Mouse (Mus musculus): ENCODE data around the gene Megf11.

Megf11 gene

DNA sequence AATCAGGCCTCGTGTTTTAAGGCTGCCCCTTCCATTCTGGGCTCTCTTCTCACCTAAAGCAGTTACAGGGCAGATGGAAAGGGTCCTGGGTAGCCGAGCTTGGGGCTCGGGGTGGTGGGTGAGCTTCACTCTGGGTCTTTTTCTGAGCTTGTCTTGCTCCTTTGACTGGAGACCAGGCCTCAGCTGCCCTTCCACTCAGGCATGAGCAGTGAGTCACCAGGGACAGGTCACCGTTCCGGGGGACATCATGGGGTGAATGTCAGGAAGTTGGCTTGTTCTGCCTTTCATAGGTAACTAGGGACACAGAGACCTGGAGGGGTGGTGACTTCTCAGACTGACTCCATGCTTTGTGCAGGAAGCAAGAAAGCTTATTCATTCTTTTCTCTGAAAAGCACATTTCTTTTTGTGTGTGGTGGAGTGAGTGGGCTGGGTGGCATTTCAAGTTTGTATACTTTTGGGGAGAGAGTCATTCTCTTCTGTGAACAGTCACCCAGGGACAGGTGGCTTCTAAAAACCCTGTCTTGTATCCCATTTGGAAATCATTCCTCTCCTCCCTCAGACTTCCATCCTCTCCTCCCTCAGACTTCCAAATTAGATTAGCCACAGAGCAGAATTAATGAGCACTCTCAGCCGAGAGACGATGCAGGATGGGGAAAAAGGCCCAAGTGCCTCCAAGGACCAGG lies 10.0 kb downstream of the Megf11 start:
- no peak for DNase-seq

GRCm38 (mm10) chr9:64397108-64397507 lies 11.7 kb downstream of the Megf11 start:
- no peak for DNase-seq

DNA sequence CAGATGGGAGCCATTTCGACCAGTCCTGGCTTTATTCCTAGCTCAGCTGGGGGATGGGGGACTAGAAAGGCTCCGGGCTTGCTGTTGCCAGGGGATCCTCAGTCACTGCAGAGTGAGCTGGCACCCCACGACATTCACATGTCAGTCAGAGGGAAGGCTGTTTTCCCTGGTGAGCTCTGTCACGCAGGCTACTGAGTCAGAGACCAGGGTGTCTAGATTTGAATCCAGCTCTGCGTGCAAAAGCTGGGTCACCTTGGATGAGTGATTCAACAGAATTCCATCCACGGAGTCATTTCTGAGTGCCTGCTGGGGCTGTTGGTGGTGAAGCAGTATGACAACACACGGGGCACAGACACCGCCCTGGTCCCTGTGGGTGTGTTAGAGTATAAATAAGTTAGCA lies 13.7 kb downstream of the Megf11 start:
- DNase-seq: no peak

DNA sequence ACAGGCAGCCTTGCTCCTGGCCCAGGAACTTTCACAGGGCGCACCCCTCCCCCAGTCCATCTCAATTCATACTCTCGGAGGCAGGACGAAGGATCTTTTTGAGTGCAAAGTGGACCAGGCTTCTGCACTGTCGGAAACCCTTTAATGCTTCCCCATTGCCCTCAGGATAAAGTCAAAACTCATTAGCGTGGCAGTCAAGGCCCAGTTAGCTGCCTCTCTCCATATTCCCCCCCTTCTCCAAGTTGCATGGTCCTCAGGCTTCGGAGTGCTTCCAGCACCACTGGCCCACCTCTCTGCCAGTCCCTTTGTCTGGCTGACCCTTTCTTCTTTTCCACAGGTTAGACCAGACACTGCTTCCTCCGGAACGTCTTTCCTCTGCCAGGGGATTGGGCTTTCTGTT lies 16.7 kb downstream of the Megf11 start:
- no peak for DNase-seq

GRCm38 (mm10) chr9:64406841-64407240 lies 21.4 kb downstream of the Megf11 start:
- DNase-seq: no peak

DNA sequence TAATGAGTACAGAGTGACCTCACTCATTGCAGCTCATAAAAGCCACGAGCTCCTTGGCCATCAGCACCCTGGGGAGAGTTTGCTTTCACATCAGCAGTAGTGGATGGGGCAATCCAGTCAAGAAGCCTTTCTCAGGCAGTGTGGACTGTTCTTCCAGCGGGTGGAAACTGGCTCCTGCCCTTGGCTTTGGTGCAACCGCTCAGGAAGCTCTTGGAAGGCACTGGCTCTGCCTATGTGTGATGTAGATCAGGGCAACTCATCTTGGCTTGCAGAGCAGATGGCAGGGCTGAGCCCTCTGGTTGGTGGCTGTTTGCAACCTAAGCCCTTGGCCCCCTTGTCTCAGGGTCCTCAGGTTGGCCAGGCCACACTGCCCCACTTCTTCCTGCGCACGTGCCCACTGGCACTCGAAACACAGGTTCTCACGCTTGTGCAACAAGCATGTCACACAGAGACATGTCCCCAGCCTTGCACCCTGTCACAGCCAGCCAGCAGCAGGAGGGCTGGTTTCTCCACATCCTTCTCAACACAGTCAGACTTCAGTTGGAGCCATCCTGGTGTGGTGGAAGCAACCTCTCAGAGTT lies 22.1 kb downstream of the Megf11 start:
- no peak for DNase-seq

DNA sequence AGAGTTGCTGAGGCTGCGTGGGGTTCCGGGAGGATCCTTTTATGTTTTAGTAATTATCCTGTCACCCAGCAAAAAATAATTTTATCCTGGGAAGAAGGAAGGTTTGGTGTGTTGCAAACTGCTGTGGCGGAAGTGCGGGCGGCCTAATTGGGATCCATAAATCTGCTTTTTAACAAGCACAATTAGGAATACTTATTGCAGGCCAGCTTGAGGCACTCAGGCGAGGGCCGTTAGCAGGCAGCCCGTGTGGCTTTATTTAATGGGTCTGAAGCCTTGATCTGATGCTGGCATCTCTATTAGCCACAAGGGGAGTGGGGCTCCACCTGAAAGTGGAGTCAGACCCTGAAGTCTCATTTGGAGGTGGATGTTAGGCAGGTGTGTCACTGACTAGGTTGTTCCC lies 23.4 kb downstream of the Megf11 start:
- no peak for DNase-seq

DNA sequence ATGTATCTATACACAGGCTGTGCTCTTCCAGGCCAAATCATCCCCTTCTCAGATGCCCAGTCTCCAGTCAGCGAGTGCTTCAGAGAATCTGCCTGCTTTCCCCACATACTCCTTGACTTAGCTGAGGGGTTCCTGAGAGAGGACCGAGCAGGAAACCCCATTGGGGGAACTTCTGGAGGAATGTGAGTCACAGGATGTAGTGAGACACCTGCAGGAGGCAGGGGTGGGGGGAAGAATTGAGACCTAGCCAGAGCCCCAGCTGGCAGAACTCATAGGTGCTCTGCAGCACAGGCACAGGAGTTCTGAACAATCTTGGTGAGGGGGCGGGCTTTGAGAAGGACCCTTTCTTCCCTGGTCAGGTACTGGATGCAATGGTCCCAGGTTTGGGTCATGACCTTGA lies 35.0 kb downstream of the Megf11 start:
- no peak for DNase-seq

- no peak for DNase-seq
These were observed 36.7 kb downstream of the Megf11 start for GRCm38 (mm10) chr9:64421986-64422616.

GRCm38 (mm10) chr9:64423912-64424311 lies 38.5 kb downstream of the Megf11 start:
- no peak for DNase-seq

DNA sequence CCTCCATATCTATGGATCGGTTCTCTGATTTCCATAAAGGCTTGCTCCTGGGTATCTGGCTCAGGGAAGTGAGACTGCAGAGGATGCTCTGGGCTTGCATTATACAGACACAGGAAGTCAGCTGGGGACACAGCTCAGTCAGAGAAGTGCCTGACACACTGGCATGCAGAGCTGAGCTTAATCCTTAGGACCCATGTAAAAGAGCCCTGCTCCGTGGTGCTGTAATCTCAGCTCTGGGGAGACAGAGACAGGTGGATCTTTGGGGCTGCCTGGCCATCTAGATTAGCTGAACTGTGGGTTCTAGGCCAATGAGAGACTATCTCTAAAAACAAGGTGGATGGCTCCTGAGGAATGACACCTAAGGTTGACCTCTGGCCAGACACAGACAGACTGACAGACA lies 50.7 kb downstream of the Megf11 start:
- no peak for DNase-seq

DNA sequence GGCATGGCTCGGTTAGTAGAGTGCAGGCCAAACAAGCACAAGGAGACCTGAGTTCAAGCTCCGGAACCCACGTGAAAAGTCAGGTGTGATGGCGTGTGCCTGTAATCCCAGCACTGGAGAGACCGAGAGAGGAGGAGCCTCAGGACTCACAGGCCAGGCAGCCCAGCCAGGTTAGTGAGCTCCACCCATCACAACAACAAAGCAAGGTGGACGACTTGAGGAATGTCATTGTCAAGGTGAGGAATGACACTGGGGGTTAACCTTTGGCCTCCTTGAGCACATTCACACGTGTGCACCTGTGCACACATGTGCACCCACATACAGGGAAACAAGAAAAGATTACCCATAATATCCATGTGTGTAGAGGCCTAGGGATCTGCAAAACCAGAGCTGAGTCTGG lies 54.7 kb downstream of the Megf11 start:
- no peak for DNase-seq

- DNase-seq: no peak
These were observed 60.6 kb downstream of the Megf11 start for GRCm38 (mm10) chr9:64445981-64446380.

DNA sequence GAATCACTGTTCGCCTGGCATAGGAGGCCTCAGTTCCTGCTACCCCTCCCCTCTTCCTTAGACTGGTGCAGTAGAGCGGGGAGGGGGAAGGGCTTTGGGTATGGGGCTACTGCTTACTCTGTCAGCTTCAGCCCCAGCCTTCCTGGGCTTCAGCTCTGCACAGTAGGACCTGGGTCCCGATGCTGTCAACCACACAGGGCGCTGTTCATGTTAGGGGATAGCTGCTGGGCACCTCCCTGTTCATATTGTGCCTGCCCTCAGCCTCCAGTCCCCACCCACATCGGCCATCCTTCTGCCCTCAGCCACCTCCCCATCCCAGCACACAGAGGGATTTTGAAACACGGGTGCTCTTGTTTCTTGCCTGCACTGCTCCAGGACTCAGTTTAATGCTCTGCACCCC lies 61.6 kb downstream of the Megf11 start:
- DNase-seq: no peak

- DNase-seq: peak; percentile 64
These were observed 62.1 kb downstream of the Megf11 start for GRCm38 (mm10) chr9:64447522-64447921.

- DNase-seq: no peak
These were observed 67.3 kb downstream of the Megf11 start for GRCm38 (mm10) chr9:64452769-64453168.

DNA sequence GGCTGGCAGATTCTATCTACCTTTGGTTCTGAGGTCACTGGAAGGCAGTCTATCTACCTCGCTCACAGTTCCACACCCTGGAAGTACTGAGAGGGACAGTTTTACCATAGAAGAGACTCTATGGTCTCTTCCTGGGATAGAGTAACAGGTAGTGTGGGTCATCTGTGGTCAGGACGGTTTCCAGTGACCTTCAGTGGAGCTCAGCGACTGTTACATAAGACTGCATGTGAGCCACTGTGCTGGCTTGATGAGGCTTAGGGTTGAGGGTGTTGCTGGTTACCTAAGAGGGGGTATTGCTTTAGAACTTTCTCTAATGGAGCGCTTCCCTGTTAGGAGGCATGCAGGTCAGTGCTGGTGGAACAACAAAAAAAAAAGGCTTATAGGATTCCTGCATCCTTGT lies 68.8 kb downstream of the Megf11 start:
- DNase-seq: no peak

- no peak for DNase-seq
These were observed 70.5 kb downstream of the Megf11 start for GRCm38 (mm10) chr9:64455910-64456309.

DNA sequence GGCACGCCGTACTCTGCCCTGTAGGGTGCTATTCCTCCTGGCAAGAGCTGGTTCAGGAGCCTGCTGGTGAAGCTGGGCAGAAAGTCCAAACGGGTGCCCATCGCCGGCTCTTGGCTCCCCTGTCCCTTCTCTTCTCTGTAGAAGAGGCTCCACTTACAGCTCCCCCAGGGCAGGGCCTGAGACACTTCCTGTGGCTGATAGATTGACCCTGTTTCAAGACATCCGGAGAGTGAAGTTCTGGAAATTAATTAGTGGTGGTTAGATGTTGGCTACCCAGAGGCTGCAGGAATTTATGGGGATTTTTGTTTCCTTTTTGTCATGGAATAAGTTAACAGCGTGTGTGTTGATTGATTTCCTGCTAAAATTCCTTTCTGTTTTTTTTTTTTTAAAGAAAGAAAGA lies 72.2 kb downstream of the Megf11 start:
- no peak for DNase-seq

DNA sequence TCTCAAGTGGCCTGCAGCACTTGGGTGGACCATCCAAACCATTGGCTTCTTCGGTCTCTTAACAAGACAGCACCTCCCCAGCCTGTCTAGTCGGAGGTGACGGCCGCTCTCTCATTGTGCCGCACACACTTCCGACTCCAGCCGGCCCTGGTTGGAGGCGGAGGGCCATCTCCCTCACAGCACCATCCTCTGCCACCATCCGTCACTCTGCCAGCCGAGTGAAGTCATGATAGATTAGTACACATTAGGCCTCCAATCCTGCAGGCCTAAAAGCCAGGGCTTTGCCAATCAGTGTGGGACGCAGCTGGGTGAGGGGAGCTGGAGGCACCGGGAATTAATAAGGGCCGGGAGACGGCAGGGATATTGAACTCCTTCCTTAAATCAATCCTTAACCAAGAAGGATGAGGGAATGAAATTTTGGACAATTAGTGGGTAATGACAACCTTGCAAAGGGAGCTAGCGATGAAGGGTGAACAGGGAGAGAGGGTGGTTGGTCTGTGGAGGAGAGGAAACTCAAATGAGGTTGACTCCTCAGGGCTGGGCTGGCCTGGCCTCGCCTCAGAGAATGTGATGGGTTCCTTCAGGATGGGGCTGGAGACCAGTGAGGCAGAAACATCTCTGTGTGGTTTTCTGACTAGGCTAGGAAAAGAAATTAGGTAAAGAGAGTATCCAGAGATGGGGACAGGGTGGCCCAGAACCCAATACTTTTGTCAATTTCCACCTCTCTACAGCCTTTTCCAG lies 76.3 kb downstream of the Megf11 start:
- no peak for DNase-seq

GRCm38 (mm10) chr9:64462870-64463269 lies 77.4 kb downstream of the Megf11 start:
- no peak for DNase-seq

DNA sequence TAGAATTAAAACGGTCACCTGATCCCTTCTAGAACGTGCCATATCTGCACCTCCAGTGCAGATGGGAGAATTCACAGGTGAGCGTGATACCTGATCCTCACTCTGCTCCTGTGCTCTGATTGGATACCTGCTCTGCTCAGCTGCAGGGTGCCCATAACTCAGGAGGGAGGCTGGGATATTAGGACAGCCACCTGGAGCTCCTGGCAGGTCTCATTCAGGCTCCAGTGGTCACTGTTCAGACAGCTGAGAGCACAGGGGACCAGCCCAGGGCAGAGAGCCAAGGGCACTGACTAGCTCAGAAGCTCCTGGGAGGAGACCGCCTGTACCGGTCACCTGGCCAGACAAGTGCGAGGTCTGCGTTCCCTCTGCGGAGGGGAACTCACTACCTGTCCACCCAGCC lies 80.7 kb downstream of the Megf11 start:
- DNase-seq: no peak

DNA sequence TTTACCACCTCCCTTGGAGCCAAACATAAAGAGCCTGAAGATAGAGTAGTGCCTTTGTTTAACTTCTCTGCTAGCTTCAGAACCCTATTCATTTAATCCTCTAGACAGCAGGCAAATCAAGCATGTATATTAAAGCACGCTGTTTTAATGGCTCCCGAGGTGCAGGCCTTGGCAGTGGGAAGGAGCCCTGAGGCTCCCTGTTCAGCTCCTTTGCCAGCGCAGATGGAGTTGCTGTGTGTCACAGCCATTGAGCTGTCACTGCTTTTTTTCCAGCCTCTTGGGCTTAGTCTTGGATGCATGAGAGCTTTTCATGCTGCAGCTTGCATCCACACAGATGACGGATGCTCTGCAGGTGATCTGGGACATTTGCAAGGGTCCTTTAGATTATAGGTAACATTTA lies 81.1 kb downstream of the Megf11 start:
- DNase-seq: peak; percentile 53

- no peak for DNase-seq
These were observed 85.4 kb downstream of the Megf11 start for GRCm38 (mm10) chr9:64470806-64471205.
